Mouse (Mus musculus) hindbrain, embryonic 13.5 days (tissue): Measurements from ENCODE around the gene Art5. TPM values are rescaled to one million over a fixed set of nuclear protein-coding genes. Genes with fewer than 3 reads are reported as not detected.

Experiments used
- ATAC-seq: fragments of 200-750 bp; cut with Nextera tagmentation; 2 replicates; pipeline ENCODE4 v1.8.0; 2017; ENCODE audit warnings: moderate TSS enrichment; ENCODE audit not compliant: low FRiP score
- H3K27ac ChIP-seq: fragments of 300-500 bp; sonication (generic); 2 replicates; pipeline ENCODE4 v1.5.1; 2015; ENCODE audit warnings: inconsistent platforms, mild to moderate bottlenecking, moderate library complexity
- H3K27me3 ChIP-seq: fragments of 300-500 bp; sonication (generic); 2 replicates; pipeline ENCODE4 v1.6.1; 2015; ENCODE audit warnings: mild to moderate bottlenecking, inconsistent platforms
- H3K36me3 ChIP-seq: fragments of 300-500 bp; sonication (generic); 2 replicates; pipeline ENCODE4 v1.6.1; 2015; ENCODE audit warnings: mild to moderate bottlenecking, inconsistent platforms
- H3K4me1 ChIP-seq: fragments of 300-500 bp; sonication (generic); replicated peaks from 2 replicates; pipeline ENCODE4 v1.6.1; 2015; ENCODE audit warnings: inconsistent platforms
- H3K4me2 ChIP-seq: fragments of 300-500 bp; sonication (generic); 2 replicates; pipeline ENCODE4 v1.6.1; 2015; ENCODE audit warnings: inconsistent platforms, mild to moderate bottlenecking, moderate library complexity
- H3K4me3 ChIP-seq: fragments of 300-500 bp; sonication (generic); 2 replicates; pipeline ENCODE4 v1.5.1; 2015; ENCODE audit warnings: mild to moderate bottlenecking, inconsistent platforms
- H3K9ac ChIP-seq: fragments of 300-500 bp; sonication (generic); 2 replicates; pipeline ENCODE4 v1.6.1; 2015; ENCODE audit warnings: mild to moderate bottlenecking, inconsistent platforms
- H3K9me3 ChIP-seq: fragments of 300-500 bp; sonication (generic); 2 replicates; pipeline ENCODE4 v1.6.1; 2016; ENCODE audit warnings: inconsistent platforms
- WGBS: fragments of 180-500 bp; shearing (Covaris S2); methylation state at CpG from one replicate; pipeline ENCODE4 v1.1.7; 2015; 5-methylcytosine and 5-hydroxymethylcytosine counted together
- polyA plus RNA-seq: library from polyadenylated mRNA; unstranded; fragments of >200 nt; fragmentation: Nextera tagmentation; extraction: Ambion mirVana; gene quantifications from 2 replicates; pipeline ENCODE4 v1.2.1, GENCODE M21; 2015

Gene Art5
- polyA plus RNA-seq, 1 experiment from 2014 or later, result 0.75 TPM

- H3K27me3 ChIP-seq, result 0 out of 2 replicates have a peak, but pooled peaks cover 3% of the 10 kb centered on the region
- H3K27ac ChIP-seq, result no peak overlapping the region
- 93% methylated on average over 2 of the region's 2 CpGs for WGBS
- no peaks in the 10 kb centered on the region for H3K36me3 ChIP-seq
- H3K4me3 ChIP-seq, result no peak overlapping the region
- H3K4me1 ChIP-seq, result peaks cover 30% of the 10 kb centered on the region
- no peak overlapping the region for H3K9ac ChIP-seq
- no peak overlapping the region for H3K4me2 ChIP-seq
- no peak for ATAC-seq
- H3K9me3 ChIP-seq, result no peaks in the 10 kb centered on the region
Observed at GRCm38 (mm10) chr7:102103555-102103954, 5.7 kb downstream of the Art5 start.

DNA sequence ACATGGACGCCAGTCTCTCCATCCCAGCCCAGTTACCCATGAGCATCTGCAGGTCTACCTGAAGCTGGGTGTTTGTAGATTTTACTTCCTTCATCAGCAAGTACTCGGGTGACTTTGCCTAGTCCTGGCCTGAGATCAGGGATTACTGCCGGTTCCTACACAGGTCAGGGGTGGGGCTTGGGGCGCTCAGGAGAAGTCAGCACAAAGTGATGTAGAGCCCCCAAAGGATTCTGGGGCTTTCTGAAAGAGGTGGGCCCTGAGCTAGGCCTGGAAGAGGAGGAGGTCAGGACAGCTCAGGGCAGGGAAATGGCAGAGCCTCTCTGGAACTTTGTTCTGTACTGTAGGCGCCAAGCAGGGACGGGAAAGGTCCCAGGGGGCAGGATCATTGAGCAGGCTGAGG is 6.6 kb downstream of the Art5 start:
- Histone ChIP-seq H3K36me3 (no peaks in the 10 kb centered on the region), H3K4me2 (no peak overlapping the region), H3K4me3 (no peak overlapping the region), H3K27me3 (0 out of 2 replicates have a peak, but pooled peaks cover 3% of the 10 kb centered on the region), H3K9ac (no peak overlapping the region), H3K27ac (no peak overlapping the region), H3K4me1 (peaks cover 30% of the 10 kb centered on the region), H3K9me3 (no peaks in the 10 kb centered on the region)
- ATAC-seq, result no peak
- WGBS, result 51% methylated on average over 6 of the region's 6 CpGs

DNA sequence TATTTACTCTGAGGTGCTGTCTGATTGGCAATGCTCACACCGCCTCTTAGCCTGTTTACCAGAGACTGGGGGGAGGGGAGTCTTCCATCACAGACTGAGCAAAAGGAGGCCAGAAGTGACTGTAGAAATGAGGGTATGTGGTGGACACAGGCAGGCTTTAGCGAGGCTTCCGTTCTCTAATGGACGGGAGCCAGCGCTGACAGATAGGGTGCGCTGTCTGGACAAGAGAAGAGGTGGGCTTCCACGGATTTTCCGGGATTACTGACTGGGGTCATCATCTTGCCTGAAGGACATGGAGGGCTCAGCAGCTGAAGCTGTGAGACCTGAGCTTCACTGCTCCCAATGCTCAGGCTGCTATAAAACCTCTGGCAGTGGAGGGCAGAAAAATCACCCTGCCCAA is 7.0 kb downstream of the Art5 start:
- Histone ChIP-seq H3K27me3 (0 out of 2 replicates have a peak, but pooled peaks cover 3% of the 10 kb centered on the region), H3K4me3 (no peak overlapping the region), H3K4me2 (no peak overlapping the region), H3K36me3 (no peaks in the 10 kb centered on the region; the same call in 1 of the 2 replicates), H3K9me3 (no peaks in the 10 kb centered on the region), H3K27ac (no peak overlapping the region), H3K4me1 (peaks cover 30% of the 10 kb centered on the region), H3K9ac (no peak overlapping the region)
- no peak for ATAC-seq
- WGBS, result 35% methylated on average over 8 of the region's 8 CpGs

DNA sequence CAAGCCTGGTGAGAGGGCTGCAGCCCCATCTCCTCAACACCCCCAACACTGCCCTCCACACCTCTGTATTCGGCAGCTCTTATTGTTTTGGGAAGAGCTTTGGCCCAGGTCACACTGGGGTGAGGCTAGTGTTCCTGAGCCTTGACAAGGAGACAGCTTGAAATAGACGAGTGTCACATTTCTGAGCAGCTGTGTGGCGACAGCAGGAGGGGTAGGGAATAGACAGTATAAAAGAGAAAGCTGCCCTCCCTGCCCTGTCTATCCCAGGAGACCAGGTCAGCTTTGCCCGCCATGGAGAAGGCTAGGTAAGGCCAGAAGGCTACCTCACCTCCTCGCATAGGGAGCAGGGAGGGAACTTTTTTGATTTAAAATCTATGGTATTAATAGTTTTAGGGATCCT is 7.8 kb downstream of the Art5 start, which contains the start of gene Art1:
Gene Art1, plus strand, starts transcription at position 257 of the 400 bp plus-strand sequence.
- H3K9me3 ChIP-seq, result no peaks in the 10 kb centered on the region
- no peak within 1 kb of the TSS for H3K4me3 ChIP-seq
- WGBS, result 32% methylated on average over 5 of the region's 5 CpGs
- no peak within 1 kb of the TSS for H3K9ac ChIP-seq
- H3K4me2 ChIP-seq, result no peak within 1 kb of the TSS
- 0 out of 2 replicates have a peak within 1 kb of the TSS, but pooled peaks have one; percentile 15 for H3K27ac ChIP-seq
- peaks cover 4% of the 10 kb centered on the region for H3K36me3 ChIP-seq
- peaks cover 22% of the 10 kb centered on the region for H3K4me1 ChIP-seq
- no peak for ATAC-seq
- 0 out of 2 replicates have a peak, but pooled peaks cover 3% of the 10 kb centered on the region for H3K27me3 ChIP-seq

DNA sequence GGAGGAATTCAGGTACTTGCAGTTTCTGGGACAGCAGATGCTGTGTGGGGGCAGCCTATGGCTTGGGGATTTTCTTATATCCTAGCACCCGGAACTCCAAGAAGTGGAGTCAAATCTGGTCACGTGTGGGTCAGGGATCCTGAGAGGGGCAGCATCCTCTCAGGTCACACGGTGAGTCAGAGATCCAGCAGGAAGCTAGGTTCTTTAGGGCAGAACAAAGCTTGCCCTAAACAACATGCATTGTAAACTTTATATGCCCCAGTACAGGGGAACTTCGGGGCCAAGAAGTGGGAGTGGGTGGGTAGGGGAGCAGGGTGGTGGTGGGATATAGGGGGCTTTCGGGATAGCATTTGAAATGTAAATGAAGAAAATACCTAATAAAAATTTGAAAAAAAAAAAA is 8.4 kb downstream of the Art5 start:
- no peaks in the 10 kb centered on the region for H3K9me3 ChIP-seq
- H3K27me3 ChIP-seq, result 0 out of 2 replicates have a peak, but pooled peaks cover 3% of the 10 kb centered on the region
- 63% methylated on average over 5 of the region's 5 CpGs for WGBS
- peaks cover 22% of the 10 kb centered on the region for H3K4me1 ChIP-seq
- H3K9ac ChIP-seq, result no peak overlapping the region
- H3K4me3 ChIP-seq, result no peak overlapping the region
- peaks cover 4% of the 10 kb centered on the region for H3K36me3 ChIP-seq
- no peak overlapping the region for H3K4me2 ChIP-seq
- H3K27ac ChIP-seq, result no peak overlapping the region
- no peak for ATAC-seq

GRCm38 (mm10) chr7:102099760-102100661 is 9.3 kb downstream of the Art5 start:
- Histone ChIP-seq H3K4me2 (peak overlapping the region; percentile 49), H3K4me1 (peaks cover 22% of the 10 kb centered on the region), H3K36me3 (peaks cover 4% of the 10 kb centered on the region), H3K27me3 (0 out of 2 replicates have a peak, but pooled peaks cover 3% of the 10 kb centered on the region), H3K9ac (no peak overlapping the region), H3K27ac (no peak overlapping the region), H3K4me3 (peak overlapping the region; percentile 18), H3K9me3 (no peaks in the 10 kb centered on the region)
- peak; percentile 55; the same call in 1 of the 2 replicates for ATAC-seq
- WGBS, result 4% methylated on average over 30 of the region's 30 CpGs

GRCm38 (mm10) chr7:102087336-102087735 is 22.0 kb downstream of the Art5 start:
- Histone ChIP-seq H3K27me3 (no peaks in the 10 kb centered on the region), H3K9ac (no peak overlapping the region), H3K9me3 (no peaks in the 10 kb centered on the region), H3K4me3 (no peak overlapping the region), H3K4me2 (no peak overlapping the region), H3K4me1 (no peaks in the 10 kb centered on the region), H3K27ac (no peak overlapping the region), H3K36me3 (peaks cover 71% of the 10 kb centered on the region)
- WGBS, result 81% methylated on average over 4 of the region's 4 CpGs
- no peak for ATAC-seq

DNA sequence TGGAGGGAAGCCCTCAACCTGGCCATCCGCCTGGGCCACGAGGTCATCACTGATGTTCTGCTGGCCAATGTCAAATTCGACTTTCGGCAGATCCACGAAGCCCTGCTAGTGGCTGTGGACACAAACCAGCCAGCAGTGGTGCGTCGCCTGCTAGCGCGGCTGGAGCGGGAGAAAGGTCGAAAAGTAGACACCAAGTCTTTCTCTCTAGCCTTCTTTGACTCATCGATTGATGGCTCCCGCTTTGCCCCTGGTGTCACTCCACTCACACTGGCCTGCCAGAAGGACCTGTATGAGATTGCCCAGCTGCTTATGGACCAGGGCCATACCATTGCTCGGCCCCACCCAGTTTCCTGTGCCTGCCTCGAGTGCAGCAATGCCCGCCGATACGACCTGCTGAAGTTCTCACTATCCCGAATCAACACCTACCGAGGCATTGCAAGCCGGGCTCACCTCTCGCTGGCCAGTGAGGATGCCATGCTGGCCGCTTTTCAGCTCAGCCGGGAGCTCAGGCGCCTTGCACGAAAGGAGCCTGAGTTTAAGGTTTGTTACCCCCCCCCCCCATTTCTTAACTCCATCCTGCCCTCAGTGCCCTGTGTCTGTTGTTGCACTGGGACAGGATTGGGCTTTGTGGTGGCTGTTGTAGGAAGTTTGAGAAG is 25.1 kb downstream of the Art5 start:
- no peak overlapping the region for H3K27ac ChIP-seq
- no peaks in the 10 kb centered on the region for H3K27me3 ChIP-seq
- H3K4me2 ChIP-seq, result no peak overlapping the region
- no peak overlapping the region for H3K4me3 ChIP-seq
- H3K36me3 ChIP-seq, result peaks cover 82% of the 10 kb centered on the region
- no peaks in the 10 kb centered on the region for H3K9me3 ChIP-seq
- WGBS, result 92% methylated on average over 26 of the region's 26 CpGs
- no peak overlapping the region for H3K9ac ChIP-seq
- no peak for ATAC-seq
- H3K4me1 ChIP-seq, result no peaks in the 10 kb centered on the region

GRCm38 (mm10) chr7:102082816-102083215 is 26.5 kb downstream of the Art5 start, which contains the start of gene Trpc2:
TSS of gene Trpc2 (plus strand) at chr7:102083116.
- H3K9ac ChIP-seq, result no peak within 1 kb of the TSS

GRCm38 (mm10) chr7:102081784-102082183 is 27.5 kb downstream of the Art5 start:
- Histone ChIP-seq H3K4me2 (no peak overlapping the region), H3K36me3 (peaks cover 82% of the 10 kb centered on the region), H3K9me3 (no peaks in the 10 kb centered on the region), H3K9ac (no peak overlapping the region), H3K27me3 (no peaks in the 10 kb centered on the region), H3K4me3 (no peak overlapping the region), H3K27ac (no peak overlapping the region), H3K4me1 (no peaks in the 10 kb centered on the region)
- 98% methylated on average over 5 of the region's 5 CpGs for WGBS
- ATAC-seq, result no peak

More at GRCm38 (mm10) chr7:102082816-102083215, 26.5 kb downstream of the Art5 start, which contains the start of gene Trpc2:
- Histone ChIP-seq H3K36me3 (peaks cover 78% of the 10 kb centered on the region), H3K27ac (no peak within 1 kb of the TSS), H3K4me1 (no peaks in the 10 kb centered on the region), H3K4me2 (no peak within 1 kb of the TSS), H3K4me3 (no peak within 1 kb of the TSS), H3K27me3 (no peaks in the 10 kb centered on the region), H3K9me3 (no peaks in the 10 kb centered on the region)
- 83% methylated on average over 5 of the region's 5 CpGs for WGBS
- ATAC-seq, result no peak

- H3K9ac ChIP-seq, result no peak overlapping the region
- H3K9me3 ChIP-seq, result no peaks in the 10 kb centered on the region
- no peak for ATAC-seq
- no peak overlapping the region for H3K27ac ChIP-seq
- H3K36me3 ChIP-seq, result peaks cover 86% of the 10 kb centered on the region
- H3K27me3 ChIP-seq, result no peaks in the 10 kb centered on the region
- H3K4me1 ChIP-seq, result no peaks in the 10 kb centered on the region
- 94% methylated on average over 8 of the region's 8 CpGs for WGBS
- H3K4me2 ChIP-seq, result no peak overlapping the region
- no peak overlapping the region for H3K4me3 ChIP-seq
Observed at GRCm38 (mm10) chr7:102080311-102080710, 29.0 kb downstream of the Art5 start.

DNA sequence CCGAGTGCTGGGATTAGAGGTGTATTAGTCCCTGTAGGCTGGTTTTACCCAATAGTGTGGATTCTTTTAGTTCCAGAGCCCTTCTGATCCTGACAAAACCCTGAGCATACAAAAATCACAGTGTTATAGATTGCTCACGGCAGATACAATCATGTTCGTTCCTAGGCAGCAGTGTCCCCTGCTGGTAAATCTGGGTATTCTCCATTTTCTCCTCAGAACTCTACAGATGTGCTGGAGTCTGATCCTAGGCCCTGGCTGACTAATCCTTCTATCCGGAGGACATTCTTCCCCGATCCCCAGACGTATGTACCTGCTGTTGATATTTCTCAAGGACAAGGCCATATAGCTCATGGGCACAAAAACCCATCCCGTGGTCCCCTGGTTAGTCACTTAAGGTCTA is 30.8 kb downstream of the Art5 start:
- no peak overlapping the region for H3K27ac ChIP-seq
- H3K36me3 ChIP-seq, result peaks cover 89% of the 10 kb centered on the region
- H3K4me1 ChIP-seq, result no peaks in the 10 kb centered on the region
- no peak for ATAC-seq
- no peaks in the 10 kb centered on the region for H3K9me3 ChIP-seq
- no peaks in the 10 kb centered on the region for H3K27me3 ChIP-seq
- no peak overlapping the region for H3K9ac ChIP-seq
- no peak overlapping the region for H3K4me2 ChIP-seq
- WGBS, result 80% methylated on average over 7 of the region's 7 CpGs
- H3K4me3 ChIP-seq, result no peak overlapping the region
